ENCODE assay signal across 15 mouse cellular contexts in the genomic region with DNA sequence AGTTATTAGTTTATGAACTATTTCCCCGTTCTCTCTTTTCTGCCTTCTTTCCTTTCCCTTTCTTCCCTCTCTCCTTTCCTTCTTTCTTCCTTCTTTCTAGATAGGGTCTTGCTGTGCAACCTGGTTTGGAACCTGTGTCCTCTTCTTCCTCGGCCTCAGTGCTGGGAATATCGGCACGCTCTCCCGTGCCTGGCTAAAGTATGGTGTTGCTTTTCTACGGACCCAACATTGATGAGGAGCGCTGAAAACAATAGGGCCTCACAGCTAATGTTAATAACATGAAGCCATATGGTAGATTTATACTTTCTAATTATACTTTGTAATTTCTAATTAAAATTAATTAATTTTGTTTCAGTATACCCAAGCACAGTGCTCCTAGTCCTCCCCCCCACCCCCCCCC. TPM values are rescaled to one million over a fixed set of nuclear protein-coding genes. Genes with fewer than 3 reads are reported as not detected.
DNase-seq lines count a peak whose midpoint lies in the region; ATAC-seq and TF ChIP-seq lines count a peak whose summit lies in the region.
"Had no signal": no experiment of that assay in that cellular context is flagged by ENCODE, and none has a peak within 500 bp of the region (broad histone marks: within the 10 kb centered on the region; RNA-seq: fewer than 3 reads in every experiment).

No protein-coding gene starts in this region.

- ATAC-seq in heart, embryonic 14.5 days (ENCODE audit: insufficient number of reproducible peaks, insufficient read depth, low FRiP score, low read depth) = no peak
- ATAC-seq in hindbrain, postnatal 0 days = no peak
- no peak for ATAC-seq in liver, postnatal 0 days
- ATAC-seq: forebrain, embryonic 13.5 days; Patski had no signal

- H3K27me3 ChIP-seq in heart, embryonic 14.5 days (ENCODE audit: control insufficient read depth, insufficient read depth, low read length) = no peaks in the 10 kb centered on the region
- no peaks in the 10 kb centered on the region for H3K27me3 ChIP-seq in hindbrain, postnatal 0 days (ENCODE audit: insufficient read depth, low read length)
- H3K27me3 ChIP-seq in liver, postnatal 0 days (ENCODE audit: insufficient read depth, low read length) = no peaks in the 10 kb centered on the region
- H3K27me3 ChIP-seq: forebrain, embryonic 13.5 days; Patski had no signal

- peaks cover 20% of the 10 kb centered on the region for H3K36me3 ChIP-seq in heart, embryonic 14.5 days (ENCODE audit: control insufficient read depth, insufficient read depth, low read length)
- peaks cover 13% of the 10 kb centered on the region; the same call in 1 of the 2 replicates for H3K36me3 ChIP-seq in hindbrain, postnatal 0 days (ENCODE audit: insufficient read depth, low read length)
- H3K36me3 ChIP-seq in liver, postnatal 0 days (replicated peaks; ENCODE audit: insufficient read depth, low read length) = peaks cover 15% of the 10 kb centered on the region

- H3K4me3 ChIP-seq in heart, embryonic 14.5 days (ENCODE audit: control insufficient read depth in 1 of 2, insufficient read depth in 1 of 2, low read depth in 1 of 2, low read length in 2 of 2) = peak overlapping the region in 1 of 2 experiments; percentile 2; a peak in 1 of 4 replicates
- H3K4me3 ChIP-seq in lung, adult 2 months (replicated peaks; ENCODE audit: extremely low read depth, low read depth, low read length) = peak overlapping the region; percentile 49
- H3K4me3 ChIP-seq in hindbrain, postnatal 0 days (ENCODE audit: low read length) = no peak overlapping the region
- H3K4me3 ChIP-seq in liver, postnatal 0 days (ENCODE audit: low read depth, low read length) = peak overlapping the region; percentile 79
- H3K4me3 ChIP-seq: forebrain, embryonic 13.5 days had no signal

- H3K27ac ChIP-seq in heart, embryonic 14.5 days (replicated peaks in 1 of 2; ENCODE audit: control insufficient read depth in 1 of 2, insufficient read depth in 1 of 2, low read depth in 2 of 2, low read length in 2 of 2) = no peak overlapping the region
- no peak overlapping the region for H3K27ac ChIP-seq in hindbrain, postnatal 0 days
- H3K27ac ChIP-seq in liver, postnatal 0 days (ENCODE audit: low read depth) = 0 out of 2 replicates have a peak overlapping the region, but pooled peaks have one; percentile 6
- H3K27ac ChIP-seq: forebrain, embryonic 13.5 days had no signal

- peak overlapping the region; percentile 14; the same call in 1 of the 2 replicates for H3K4me2 ChIP-seq in heart, embryonic 14.5 days (ENCODE audit: low read length)
- peak overlapping the region; percentile 13; the same call in 1 of the 2 replicates for H3K4me2 ChIP-seq in hindbrain, postnatal 0 days (ENCODE audit: low read depth, low read length)
- peak overlapping the region; percentile 58 for H3K4me2 ChIP-seq in liver, postnatal 0 days (ENCODE audit: low read depth, low read length)
- H3K4me2 ChIP-seq: forebrain, embryonic 13.5 days had no signal

- H3K9me3 ChIP-seq in heart, embryonic 14.5 days (ENCODE audit: control insufficient read depth, low read length) = no peaks in the 10 kb centered on the region
- H3K9me3 ChIP-seq in hindbrain, postnatal 0 days (ENCODE audit: low read length) = no peaks in the 10 kb centered on the region
- H3K9me3 ChIP-seq in liver, postnatal 0 days (ENCODE audit: low read length) = no peaks in the 10 kb centered on the region
- H3K9me3 ChIP-seq: forebrain, embryonic 13.5 days had no signal

- WGBS in heart, embryonic 14.5 days = 81% methylated on average over 7 of the region's 7 CpGs
- WGBS in lung, adult 2 months = 69% methylated on average over 7 of the region's 7 CpGs
- 71% methylated on average over 7 of the region's 7 CpGs for WGBS in hindbrain, postnatal 0 days
- WGBS in liver, postnatal 0 days (ENCODE audit: insufficient replicate concordance) = 95% methylated on average over 7 of the region's 7 CpGs

- peaks cover 6 to 13% of the 10 kb centered on the region in 2 experiments for H3K4me1 ChIP-seq in heart, embryonic 14.5 days (ENCODE audit: control insufficient read depth in 2 of 2, insufficient read depth in 2 of 2, low read length in 2 of 2)
- H3K4me1 ChIP-seq in lung, adult 2 months (ENCODE audit: control insufficient read depth, insufficient read depth, low read length) = peaks cover 2% of the 10 kb centered on the region; the same call in 1 of the 2 replicates
- H3K4me1 ChIP-seq in hindbrain, postnatal 0 days (ENCODE audit: insufficient read depth, low read length) = peaks cover 11% of the 10 kb centered on the region
- peaks cover 30% of the 10 kb centered on the region for H3K4me1 ChIP-seq in liver, postnatal 0 days (ENCODE audit: insufficient read depth)

- no peak for TF ChIP-seq EP300 in liver, postnatal 0 days (IDR thresholded peaks at IDR 0.05; ENCODE audit: low read depth)

- TF ChIP-seq CTCF in lung, adult 2 months (IDR thresholded peaks at IDR 0.05; ENCODE audit: insufficient read depth, low read length) = no peak
- TF ChIP-seq CTCF in hindbrain, postnatal 0 days (IDR thresholded peaks at IDR 0.05; ENCODE audit: low read depth) = no peak
- TF ChIP-seq CTCF in liver, postnatal 0 days (IDR thresholded peaks at IDR 0.05; ENCODE audit: low read depth) = no peak

- no peak for TF ChIP-seq POLR2A in lung, adult 2 months (IDR thresholded peaks at IDR 0.05; ENCODE audit: borderline replicate concordance, extremely low read depth, low read depth, low read length)

- no peak for DNase-seq in heart, postnatal 36 days
- no peak for DNase-seq in lung, adult 2 months
- DNase-seq in lung, adult 18-20 months = no peak
- DNase-seq in hindbrain, postnatal 0 days (ENCODE audit: low spot score) = no peak
- no peak for DNase-seq in liver, postnatal 0 days
- DNase-seq in cerebellum, adult 9-11 months = no peak
- DNase-seq in left cerebral cortex, postnatal 25 days (ENCODE audit: low spot score in 2 of 2) = no peak
- DNase-seq: adrenal gland, adult 8-10 months; cerebellum, adult 11-12 months; embryo, embryonic 11 days; kidney, postnatal 10 days; thymus, postnatal 25 days had no signal

- intact Hi-C loops in heart, postnatal 36 days (cut with DNase I) = loop anchor here (5.0 kb wide), 1 partner anchor 124 kb away; the partner anchor contains the start of genes Dhx29 and Mtrex
- intact Hi-C loops in left cerebral cortex, postnatal 25 days (cut with DNase I) = loop anchor here (5.0 kb wide), 1 partner anchor 131 kb away; no protein-coding TSS in a partner anchor

- H3K9ac ChIP-seq in heart, embryonic 14.5 days (ENCODE audit: low read length) = no peak overlapping the region
- H3K9ac ChIP-seq in hindbrain, postnatal 0 days (replicated peaks; ENCODE audit: low read length) = no peak overlapping the region
- H3K9ac ChIP-seq in liver, postnatal 0 days (replicated peaks) = peak overlapping the region; percentile 26; the same call in 1 of the 2 replicates
- H3K9ac ChIP-seq: forebrain, embryonic 13.5 days had no signal

RNA-seq across cellular contexts. Expression of gene Plpp1, which starts 2.5 kb away (rescaled TPM):
- polyA plus RNA-seq in heart, embryonic 14.5 days (2014; fragmentation: Nextera tagmentation; extraction: Ambion mirVana) = 45.2 and 56.6 TPM in 2 replicates
- total RNA-seq in heart, postnatal 36 days (2021) = 10 to 100 TPM; 54.6 to 63.8 TPM
- 171 and 191 TPM in 2 replicates for polyA plus RNA-seq in lung, adult 2 months (2012; rRNA removed)
- 54.0 and 64.4 TPM in 2 replicates for total RNA-seq in hindbrain, postnatal 0 days (2014; rRNA removed)
- polyA plus RNA-seq in hindbrain, postnatal 0 days (2015; fragmentation: Nextera tagmentation; extraction: Ambion mirVana) = 88.1 and 89.7 TPM in 2 replicates
- 44.6 and 55.4 TPM in 2 replicates for polyA plus RNA-seq in liver, postnatal 0 days (2015; fragmentation: Nextera tagmentation; extraction: Ambion mirVana)
- total RNA-seq in left cerebral cortex, postnatal 25 days (2021) = 10 to 100 TPM; 28.5 to 29.4 TPM
